Mouse (Mus musculus) layer of hippocampus, postnatal 14 days (tissue): ENCODE measurements at regions not wholly inside any gene's neighbourhood (a gene's known extent, or its start where the extent isn't known, plus 50 kb on each side); places are given as distances from the start of the nearest gene placed in this dataset.

Source experiments
- DNase-seq, 2 experiments: peaks; one replicate each; pipeline ENCODE4 v3.0.0; 2021 to 2022; ENCODE audit warnings: low spot score in 2 of 2, mixed read lengths in 1 of 2
- microRNA-seq, 2 experiments: library from miRNA; unstranded; fragments of <30 nt; microRNA quantifications; one replicate each; pipeline ENCODE4 v1.2.0; 2021

- DNase-seq = no peak
Measured at GRCm38 (mm10) chr1:73075159-73075558, 59.5 kb upstream of the Tnp1 start.

GRCm38 (mm10) chr1:73074525-73074924, 58.8 kb upstream of the Tnp1 start:
- DNase-seq = no peak

- no peak for DNase-seq
Measured at GRCm38 (mm10) chr1:73072237-73072904, 56.7 kb upstream of the Tnp1 start.

GRCm38 (mm10) chr1:73070126-73070525, 54.4 kb upstream of the Tnp1 start:
- DNase-seq = no peak

Small RNAs in the stretch of these regions (microRNA-seq; reads per million reads assigned to microRNA genes)
- gene Mir6351 = 0 reads per million in 2 experiments
